Mouse (Mus musculus) G1E (cell line): ENCODE measurements around the gene Siglec1.

Source experiments
- CTCF ChIP-seq: IDR thresholded peaks from 2 replicates; pipeline ENCODE4 v1.5.1; 2012; ENCODE audit warnings: low read depth, low read length, inconsistent platforms, mixed read lengths
- GATA1 ChIP-seq: IDR thresholded peaks from 2 replicates; pipeline ENCODE4 v1.6.1; 2012; ENCODE audit warnings: borderline replicate concordance, low read length, inconsistent platforms, mixed read lengths
- GATA2 ChIP-seq: IDR thresholded peaks from 2 replicates; pipeline ENCODE4 v1.6.1; 2012; ENCODE audit warnings: low read depth, low read length, inconsistent platforms, borderline replicate concordance
- POLR2AphosphoS5 ChIP-seq: IDR thresholded peaks from 2 replicates; pipeline ENCODE4 v1.6.1; 2012; ENCODE audit warnings: low read depth, low read length, inconsistent platforms; ENCODE audit not compliant: insufficient replicate concordance
- TAL1 ChIP-seq: conservative IDR thresholded peaks from 2 replicates; pipeline ENCODE4 v1.6.1; 2012; ENCODE audit warnings: low read depth, low read length, inconsistent platforms, mixed read lengths

DNA sequence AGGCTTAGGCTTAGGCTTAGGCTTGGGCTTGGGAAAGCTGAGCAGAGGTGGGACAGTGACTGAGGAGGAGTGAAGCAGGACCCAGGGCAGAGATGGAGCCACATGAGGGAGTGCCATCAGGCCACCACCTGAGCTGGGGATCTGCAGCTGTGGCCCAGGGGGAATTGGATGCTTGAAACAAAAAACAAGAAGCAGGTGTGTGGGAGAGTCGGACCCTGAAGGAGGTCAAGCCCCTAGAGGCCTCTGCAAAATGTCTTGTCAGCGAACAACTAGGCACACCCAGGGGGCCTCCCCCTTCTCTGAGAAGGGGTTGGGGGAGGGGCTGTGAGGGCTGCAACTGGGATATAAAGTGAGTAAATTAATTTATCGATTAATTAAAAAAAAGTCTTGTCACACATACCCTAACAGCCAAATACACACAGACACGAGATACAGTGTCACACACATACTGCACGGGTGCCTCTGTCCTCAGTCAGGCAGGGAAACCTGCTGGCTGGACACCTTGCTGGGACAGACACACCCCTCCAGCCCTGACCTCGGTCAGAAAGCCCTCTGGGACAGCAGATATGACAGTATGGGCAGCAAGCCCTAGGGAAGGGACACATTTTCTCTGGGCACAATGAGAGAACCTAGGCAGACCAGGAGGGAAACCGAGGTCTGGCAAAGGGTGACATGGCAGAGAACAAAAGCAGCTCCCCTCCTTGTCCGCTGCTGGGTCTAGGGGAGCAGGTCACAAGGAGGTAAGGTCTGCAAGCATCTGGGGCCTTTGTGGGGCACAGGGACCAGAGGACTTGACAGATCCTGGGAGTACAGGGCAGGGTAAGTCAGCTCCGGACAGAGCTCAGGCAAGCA, 39.6 kb upstream of the Siglec1 start:
- TF ChIP-seq GATA1 (no peak), CTCF (no peak), POLR2AphosphoS5 (no peak), TAL1 (no peak), GATA2 (no peak)
